Mouse (Mus musculus) hematopoietic stem cell, adult 5-6 weeks (primary cell): ENCODE measurements around the gene Gm5105. TPM values are rescaled to one million over a fixed set of nuclear protein-coding genes. Genes with fewer than 3 reads are reported as not detected.

Source experiments
- ATAC-seq, 2 experiments: fragments of 125-278 bp in 1 of 2; replicated peaks in 1 of 2; 2 replicates each; pipeline ENCODE4 v1.8.0; 2016 to 2017; ENCODE audit warnings: inconsistent platforms in 2 of 2, mild to moderate bottlenecking in 2 of 2, moderate number of reproducible peaks in 2 of 2, low read depth in 1 of 2, moderate TSS enrichment in 1 of 2; ENCODE audit not compliant: low FRiP score in 2 of 2, poor library complexity in 2 of 2, severe bottlenecking in 2 of 2, insufficient read depth in 1 of 2, low TSS enrichment in 1 of 2
- total RNA-seq: library from RNA; stranded (forward); fragments of 172-1452, 232-1000 nt; gene quantifications from 2 replicates; pipeline ENCODE4 v1.2.3, GENCODE M21; 2017

Gm5105 gene
- total RNA-seq, 1 experiment from 2014 or later = not detected

- peak in 1 of 2 experiments; percentile 43; a peak in 1 of 4 replicates for ATAC-seq
These were observed 65.3 kb downstream of the Gm5105 start for GRCm38 (mm10) chr3:138001865-138002264.

- 0 out of 4 replicates have a peak, but pooled peaks of 1 of the 2 experiments have one; percentile 22 for ATAC-seq
These were observed 66.5 kb downstream of the Gm5105 start for GRCm38 (mm10) chr3:138000724-138001069.

GRCm38 (mm10) chr3:138000062-138000723 lies 67.0 kb downstream of the Gm5105 start:
- ATAC-seq = no peak

- no peak for ATAC-seq
These were observed 67.9 kb downstream of the Gm5105 start for GRCm38 (mm10) chr3:137999224-137999790.

Other genes with a start within 250 kb of the Gm5105 start
- gene H2afz, start 202.9 kb downstream of the Gm5105 start, total RNA-seq = 802 and 1,149 TPM in 2 replicates
- gene Dnajb14, start 199.7 kb downstream of the Gm5105 start, total RNA-seq = 10.4 and 15.9 TPM in 2 replicates
- 85.1 and 90.1 TPM in 2 replicates for gene Lamtor3, start 148.9 kb downstream of the Gm5105 start, total RNA-seq
- gene Dapp1, start 85.8 kb downstream of the Gm5105 start, total RNA-seq = 442 and 504 TPM in 2 replicates
- gene 1110002E22Rik, start 2.3 kb downstream of the Gm5105 start, total RNA-seq = 0.05 TPM in 1 of 2 replicates, not detected in the other
- 19.1 and 27.1 TPM in 2 replicates for gene Trmt10a, start 76.1 kb upstream of the Gm5105 start, total RNA-seq
- 3.9 and 4.3 TPM in 2 replicates for gene Mttp, start 77.6 kb upstream of the Gm5105 start, total RNA-seq
- not detected in 2 replicates for gene 4930579F01Rik, start 126.4 kb upstream of the Gm5105 start, total RNA-seq
- gene Adh7, start 150.4 kb upstream of the Gm5105 start, total RNA-seq = not detected in 2 replicates
- gene Adh1, start 193.6 kb upstream of the Gm5105 start, total RNA-seq = not detected in 2 replicates
- gene Adh6a, start 245.9 kb upstream of the Gm5105 start, total RNA-seq = not detected in 2 replicates